Mouse (Mus musculus): ENCODE results near the gene Ebf4. TPM values are rescaled to one million over a fixed set of nuclear protein-coding genes. Genes with fewer than 3 reads are reported as not detected.

Gene Ebf4
- not detected for polyA plus RNA-seq (2017; shearing (Covaris generic))

GRCm38 (mm10) chr2:130294936-130295277 lies at the start of gene Ebf4:
Gene Ebf4 (plus strand): TSS chr2:130295169.

GRCm38 (mm10) chr2:130274149-130274861 lies 20.7 kb upstream of the Ebf4 start, which contains the start of gene Nop56:
Gene Nop56 (plus strand): TSS chr2:130274430.

GRCm38 (mm10) chr2:130283854-130284654 lies 10.9 kb upstream of the Ebf4 start, which contains the start of gene Idh3b:
Gene Idh3b (minus strand): TSS chr2:130284547.

GRCm38 (mm10) chr2:130397186-130397985 lies 102.4 kb downstream of the Ebf4 start, which contains the start of gene Cpxm1:
Gene Cpxm1 (minus strand): TSS chr2:130397574.

DNA sequence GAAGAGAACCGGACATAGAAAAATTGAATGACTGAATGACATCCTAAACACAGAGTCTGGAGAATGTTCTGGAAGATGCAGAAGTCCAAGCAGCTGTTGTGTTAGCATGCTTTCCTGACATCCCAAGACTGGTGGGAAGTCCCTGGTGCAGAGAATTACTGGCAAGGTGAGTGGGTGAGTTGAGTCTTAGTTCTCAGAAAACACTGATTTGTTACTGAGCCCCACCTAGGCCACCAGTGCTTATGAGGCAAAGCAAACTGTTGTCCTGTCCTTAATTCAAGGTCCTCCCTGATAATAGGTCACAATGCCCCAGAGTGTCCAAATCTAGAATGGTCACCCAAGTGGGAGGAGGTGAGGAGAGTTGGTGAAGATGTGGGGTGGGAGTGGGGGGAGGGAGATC lies 110.0 kb downstream of the Ebf4 start, which contains the start of the genes Gm28372 and 1700020A23Rik:
Gene Gm28372 (plus strand): TSS at position 301 of the 400 bp plus-strand sequence.
Gene 1700020A23Rik (plus strand): TSS at position 321 of the 400 bp plus-strand sequence.

DNA sequence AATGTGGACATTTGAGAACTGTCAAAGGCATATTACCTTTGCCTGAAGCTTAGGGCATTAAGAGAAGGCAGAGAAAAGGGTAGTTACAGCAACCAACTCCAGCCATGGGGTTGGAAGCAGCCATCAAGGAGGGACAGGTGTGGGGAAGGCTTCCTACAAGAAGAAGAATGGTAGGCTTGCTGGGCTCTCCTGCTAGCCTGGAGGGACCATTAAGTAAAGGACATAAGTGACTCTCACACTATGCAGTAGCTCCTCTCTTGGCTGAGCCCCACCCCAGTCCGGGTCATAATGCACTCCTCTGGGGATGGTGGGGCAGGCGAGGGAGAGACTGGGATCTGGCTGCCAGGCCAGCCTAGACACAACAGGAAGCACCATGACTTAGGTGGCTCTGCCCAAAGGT lies 111.2 kb downstream of the Ebf4 start, which contains the start of gene Tmem239:
Gene Tmem239 (plus strand): TSS at position 301 of the 400 bp plus-strand sequence.

Other genes with a start within 250 kb of the Ebf4 start
- gene Tgm6, start 182.8 kb upstream of the Ebf4 start, polyA plus RNA-seq (2017; shearing (Covaris generic)), result not detected
- 475 TPM for gene Snrpb, start 115.8 kb upstream of the Ebf4 start, polyA plus RNA-seq (2017; shearing (Covaris generic))
- gene Tmc2, start 100.0 kb upstream of the Ebf4 start, polyA plus RNA-seq (2017; shearing (Covaris generic)), result not detected
- 348 TPM for gene Nop56, start 20.7 kb upstream of the Ebf4 start, polyA plus RNA-seq (2017; shearing (Covaris generic))
- 188 TPM for gene Idh3b, start 10.6 kb upstream of the Ebf4 start, polyA plus RNA-seq (2017; shearing (Covaris generic))
- 0.29 TPM for gene Cpxm1, start 102.4 kb downstream of the Ebf4 start, polyA plus RNA-seq (2017; shearing (Covaris generic))
- gene Gm28372, start 110.1 kb downstream of the Ebf4 start, polyA plus RNA-seq (2017; shearing (Covaris generic)), result not detected
- gene 1700020A23Rik, start 110.1 kb downstream of the Ebf4 start, polyA plus RNA-seq (2017; shearing (Covaris generic)), result not detected
- not detected for gene Tmem239, start 111.3 kb downstream of the Ebf4 start, polyA plus RNA-seq (2017; shearing (Covaris generic))
- 314 TPM for gene Vps16, start 129.2 kb downstream of the Ebf4 start, polyA plus RNA-seq (2017; shearing (Covaris generic))
- 20.1 TPM for gene Pced1a, start 129.5 kb downstream of the Ebf4 start, polyA plus RNA-seq (2017; shearing (Covaris generic))
- gene Ptpra, start 155.1 kb downstream of the Ebf4 start, polyA plus RNA-seq (2017; shearing (Covaris generic)), result 42.0 TPM